Mouse (Mus musculus) heart, embryonic 12.5 days (tissue): ENCODE data around the gene Extl2. TPM values are rescaled to one million over a fixed set of nuclear protein-coding genes. Genes with fewer than 3 reads are reported as not detected.

Experiments
- ATAC-seq: fragments of 200-750 bp; cut with Nextera tagmentation; 2 replicates; pipeline ENCODE4 v1.8.0; 2017; ENCODE audit warnings: moderate TSS enrichment, moderate library complexity; ENCODE audit not compliant: insufficient number of reproducible peaks, low FRiP score
- H3K27ac ChIP-seq: fragments of 300-500 bp; sonication (generic); 2 replicates; pipeline ENCODE4 v1.5.1; 2016; ENCODE audit warnings: mild to moderate bottlenecking, moderate library complexity; ENCODE audit not compliant: poor library complexity, severe bottlenecking
- H3K27me3 ChIP-seq: fragments of 300-500 bp; sonication (generic); replicated peaks from 2 replicates; pipeline ENCODE4 v1.6.1; 2016; ENCODE audit warnings: mild to moderate bottlenecking, moderate library complexity
- H3K36me3 ChIP-seq: fragments of 300-500 bp; sonication (generic); 2 replicates; pipeline ENCODE4 v1.6.1; 2016; ENCODE audit warnings: mild to moderate bottlenecking, moderate library complexity
- H3K4me1 ChIP-seq: fragments of 300-500 bp; sonication (generic); replicated peaks from 2 replicates; pipeline ENCODE4 v1.6.1; 2016; ENCODE audit warnings: mild to moderate bottlenecking
- H3K4me2 ChIP-seq: fragments of 300-500 bp; sonication (generic); 2 replicates; pipeline ENCODE4 v1.6.1; 2016; ENCODE audit warnings: mild to moderate bottlenecking, moderate library complexity
- H3K4me3 ChIP-seq: fragments of 300-500 bp; sonication (generic); 2 replicates; pipeline ENCODE4 v1.5.1; 2016; ENCODE audit warnings: mild to moderate bottlenecking
- H3K9ac ChIP-seq: fragments of 300-500 bp; sonication (generic); 2 replicates; pipeline ENCODE4 v1.6.1; 2016; ENCODE audit warnings: mild to moderate bottlenecking, moderate library complexity
- H3K9me3 ChIP-seq: fragments of 300-500 bp; sonication (generic); replicated peaks from 2 replicates; pipeline ENCODE4 v1.6.1; 2016; ENCODE audit warnings: mild to moderate bottlenecking, moderate library complexity
- WGBS: fragments of 180-500 bp; shearing (Covaris S2); methylation state at CpG from one replicate; pipeline ENCODE4 v1.1.7; 2016; 5-methylcytosine and 5-hydroxymethylcytosine counted together
- polyA plus RNA-seq: library from polyadenylated mRNA; unstranded; fragments of >200 nt; fragmentation: Nextera tagmentation; extraction: Ambion mirVana; gene quantifications from 2 replicates; pipeline ENCODE4 v1.2.1, GENCODE M21; 2016

The Extl2 gene
- 25.4 and 26.5 TPM in 2 replicates for polyA plus RNA-seq

- ATAC-seq, result peak; percentile 95
- Histone ChIP-seq H3K36me3 (peaks cover 5% of the 10 kb centered on the region; the same call in 1 of the 2 replicates), H3K9me3 (no peaks in the 10 kb centered on the region), H3K9ac (peak within 1 kb of the TSS; percentile 98), H3K4me2 (peak within 1 kb of the TSS; percentile 97), H3K4me1 (peaks cover 11% of the 10 kb centered on the region), H3K27me3 (no peaks in the 10 kb centered on the region), H3K27ac (peak within 1 kb of the TSS; percentile 82), H3K4me3 (peak within 1 kb of the TSS; percentile 96)
- under 1% methylated on average over 67 of the region's 67 CpGs for WGBS
These were observed at the start of gene Extl2, which contains the start of gene Slc30a7 for GRCm38 (mm10) chr3:116006978-116007940. Gene Extl2 (plus strand): TSS chr3:116007462. Gene Slc30a7 (minus strand): TSS chr3:116007406.

GRCm38 (mm10) chr3:115961311-115962027, 45.8 kb upstream of the Extl2 start:
- H3K27me3 ChIP-seq, result no peaks in the 10 kb centered on the region
- H3K36me3 ChIP-seq, result peaks cover 41% of the 10 kb centered on the region
- no peak overlapping the region for H3K4me3 ChIP-seq
- no peak overlapping the region for H3K9ac ChIP-seq
- WGBS, result 84% methylated on average over 11 of the region's 11 CpGs
- H3K4me2 ChIP-seq, result no peak overlapping the region
- H3K4me1 ChIP-seq, result no peaks in the 10 kb centered on the region
- H3K27ac ChIP-seq, result no peak overlapping the region
- ATAC-seq, result no peak
- H3K9me3 ChIP-seq, result no peaks in the 10 kb centered on the region

GRCm38 (mm10) chr3:115962028-115962415, 45.2 kb upstream of the Extl2 start:
- WGBS, result 86% methylated on average over 4 of the region's 4 CpGs
- Histone ChIP-seq H3K4me3 (no peak overlapping the region), H3K27me3 (no peaks in the 10 kb centered on the region), H3K9me3 (no peaks in the 10 kb centered on the region), H3K4me2 (no peak overlapping the region), H3K36me3 (peaks cover 40% of the 10 kb centered on the region), H3K4me1 (no peaks in the 10 kb centered on the region), H3K9ac (no peak overlapping the region), H3K27ac (no peak overlapping the region)
- no peak for ATAC-seq

GRCm38 (mm10) chr3:115963597-115963996, 43.7 kb upstream of the Extl2 start:
- ATAC-seq, result no peak
- Histone ChIP-seq H3K27me3 (no peaks in the 10 kb centered on the region), H3K36me3 (peaks cover 27% of the 10 kb centered on the region), H3K4me2 (no peak overlapping the region), H3K9me3 (no peaks in the 10 kb centered on the region), H3K4me1 (no peaks in the 10 kb centered on the region), H3K27ac (no peak overlapping the region), H3K9ac (no peak overlapping the region), H3K4me3 (no peak overlapping the region)
- 95% methylated on average over 1 of the region's 1 CpGs for WGBS

- H3K27me3 ChIP-seq, result no peaks in the 10 kb centered on the region
- ATAC-seq, result no peak
- WGBS, result 86% methylated on average over 5 of the region's 5 CpGs
- H3K9ac ChIP-seq, result no peak overlapping the region
- no peak overlapping the region for H3K27ac ChIP-seq
- H3K36me3 ChIP-seq, result peaks cover 22% of the 10 kb centered on the region
- no peaks in the 10 kb centered on the region for H3K4me1 ChIP-seq
- no peak overlapping the region for H3K4me2 ChIP-seq
- no peaks in the 10 kb centered on the region for H3K9me3 ChIP-seq
- no peak overlapping the region for H3K4me3 ChIP-seq
These were observed 43.2 kb upstream of the Extl2 start for GRCm38 (mm10) chr3:115964071-115964470.

GRCm38 (mm10) chr3:115968745-115969530, 38.3 kb upstream of the Extl2 start:
- peak; percentile 51; the same call in 1 of the 2 replicates for ATAC-seq
- H3K36me3 ChIP-seq, result peaks cover 41% of the 10 kb centered on the region
- H3K4me2 ChIP-seq, result no peak overlapping the region
- no peaks in the 10 kb centered on the region for H3K9me3 ChIP-seq
- H3K27me3 ChIP-seq, result no peaks in the 10 kb centered on the region
- no peaks in the 10 kb centered on the region for H3K4me1 ChIP-seq
- H3K27ac ChIP-seq, result no peak overlapping the region
- no peak overlapping the region for H3K9ac ChIP-seq
- WGBS, result 78% methylated on average over 10 of the region's 10 CpGs
- H3K4me3 ChIP-seq, result no peak overlapping the region

GRCm38 (mm10) chr3:115971045-115971785, 36.0 kb upstream of the Extl2 start:
- Histone ChIP-seq H3K27ac (no peak overlapping the region), H3K4me1 (peaks cover 8% of the 10 kb centered on the region), H3K4me2 (no peak overlapping the region), H3K9me3 (no peaks in the 10 kb centered on the region), H3K4me3 (no peak overlapping the region), H3K9ac (no peak overlapping the region), H3K36me3 (peaks cover 44% of the 10 kb centered on the region), H3K27me3 (no peaks in the 10 kb centered on the region)
- ATAC-seq, result no peak
- 91% methylated on average over 20 of the region's 20 CpGs for WGBS

- Histone ChIP-seq H3K4me1 (peaks cover 8% of the 10 kb centered on the region), H3K4me3 (no peak overlapping the region), H3K4me2 (no peak overlapping the region), H3K9me3 (no peaks in the 10 kb centered on the region), H3K36me3 (peaks cover 49% of the 10 kb centered on the region), H3K27ac (no peak overlapping the region), H3K9ac (no peak overlapping the region), H3K27me3 (no peaks in the 10 kb centered on the region)
- WGBS, result 87% methylated on average over 14 of the region's 14 CpGs
- ATAC-seq, result no peak
These were observed 35.2 kb upstream of the Extl2 start for GRCm38 (mm10) chr3:115971891-115972646.

- Histone ChIP-seq H3K27ac (no peak overlapping the region), H3K4me2 (no peak overlapping the region), H3K27me3 (no peaks in the 10 kb centered on the region), H3K4me3 (no peak overlapping the region), H3K9me3 (no peaks in the 10 kb centered on the region), H3K9ac (no peak overlapping the region), H3K4me1 (peaks cover 8% of the 10 kb centered on the region), H3K36me3 (peaks cover 62% of the 10 kb centered on the region)
- 87% methylated on average over 6 of the region's 6 CpGs for WGBS
- no peak for ATAC-seq
These were observed 33.0 kb upstream of the Extl2 start for GRCm38 (mm10) chr3:115974228-115974627.

GRCm38 (mm10) chr3:115974995-115975394, 32.3 kb upstream of the Extl2 start:
- no peak overlapping the region for H3K27ac ChIP-seq
- no peak overlapping the region for H3K9ac ChIP-seq
- peak; percentile 45; the same call in 1 of the 2 replicates for ATAC-seq
- no peaks in the 10 kb centered on the region for H3K9me3 ChIP-seq
- no peaks in the 10 kb centered on the region for H3K27me3 ChIP-seq
- H3K4me2 ChIP-seq, result no peak overlapping the region
- H3K4me1 ChIP-seq, result peaks cover 8% of the 10 kb centered on the region
- WGBS, result 60% methylated on average over 10 of the region's 10 CpGs
- no peak overlapping the region for H3K4me3 ChIP-seq
- H3K36me3 ChIP-seq, result peaks cover 67% of the 10 kb centered on the region
